Mouse (Mus musculus): Measurements from ENCODE around the gene Mpped2. TPM values are rescaled to one million over a fixed set of nuclear protein-coding genes. Genes with fewer than 3 reads are reported as not detected.

The Mpped2 gene
- total RNA-seq, 1 experiment = 3.3 TPM

- TF ChIP-seq HCFC1 (IDR thresholded peaks at IDR 0.05; ENCODE audit: borderline replicate concordance, insufficient read depth, low read length) (no peak), CHD2 (IDR thresholded peaks at IDR 0.05; ENCODE audit: low read depth, low read length) (no peak), ZC3H11A (IDR thresholded peaks at IDR 0.05; ENCODE audit: borderline replicate concordance, low read depth, low read length) (no peak), ZNF384 (IDR thresholded peaks at IDR 0.05; ENCODE audit: low read depth, low read length) (no peak), MAFK (IDR thresholded peaks at IDR 0.05; ENCODE audit: insufficient read depth, low read depth, low read length) (no peak)
- DNase-seq (ENCODE audit: low read depth, low spot score) = no peak
- Histone ChIP-seq H3K9ac (ENCODE audit: insufficient read depth, low read depth, low read length, poor library complexity, severe bottlenecking) (no peak overlapping the region), H3K4me3 (ENCODE audit: insufficient read depth in 1 of 2, low read depth in 1 of 2, low read length in 2 of 2, poor library complexity in 1 of 2, severe bottlenecking in 1 of 2) (no peak overlapping the region), H3K27ac (ENCODE audit: insufficient read depth, low read depth, low read length, poor library complexity, severe bottlenecking) (no peak overlapping the region), H3K9me3 (ENCODE audit: control insufficient read depth, insufficient read depth, low read depth, low read length) (no peaks in the 10 kb centered on the region), H3K36me3 (ENCODE audit: control insufficient read depth, insufficient read depth, low read length, poor library complexity, severe bottlenecking) (no peaks in the 10 kb centered on the region), H3K4me1 (ENCODE audit: control insufficient read depth in 2 of 2, insufficient read depth in 2 of 2, low read length in 2 of 2, poor library complexity in 1 of 2) (peaks cover 0 to 2% of the 10 kb centered on the region in 2 experiments; a peak in 2 of 4 replicates)
- in situ Hi-C loops (cut with MboI; ENCODE audit: low sequenced_read_pairs in 2 of 2, unreplicated experiment in 2 of 2) = no loop called here
These were observed 152.0 kb downstream of the Mpped2 start for GRCm38 (mm10) chr2:106844766-106845678.

- Histone ChIP-seq H3K36me3 (ENCODE audit: control insufficient read depth, insufficient read depth, low read length, poor library complexity, severe bottlenecking) (no peaks in the 10 kb centered on the region), H3K4me3 (ENCODE audit: insufficient read depth in 1 of 2, low read depth in 1 of 2, low read length in 2 of 2, poor library complexity in 1 of 2, severe bottlenecking in 1 of 2) (no peak overlapping the region), H3K4me1 (ENCODE audit: control insufficient read depth in 2 of 2, insufficient read depth in 2 of 2, low read length in 2 of 2, poor library complexity in 1 of 2) (no peaks in the 10 kb centered on the region; a peak in 2 of 4 replicates), H3K9me3 (ENCODE audit: control insufficient read depth, insufficient read depth, low read depth, low read length) (no peaks in the 10 kb centered on the region), H3K27ac (ENCODE audit: insufficient read depth, low read depth, low read length, poor library complexity, severe bottlenecking) (no peak overlapping the region), H3K9ac (ENCODE audit: insufficient read depth, low read depth, low read length, poor library complexity, severe bottlenecking) (no peak overlapping the region)
- in situ Hi-C loops (cut with MboI; ENCODE audit: low sequenced_read_pairs in 2 of 2, unreplicated experiment in 2 of 2) = no loop called here
- DNase-seq (ENCODE audit: low read depth, low spot score) = no peak
- TF ChIP-seq MAFK (IDR thresholded peaks at IDR 0.05; ENCODE audit: insufficient read depth, low read depth, low read length) (no peak), HCFC1 (IDR thresholded peaks at IDR 0.05; ENCODE audit: borderline replicate concordance, insufficient read depth, low read length) (no peak), ZC3H11A (IDR thresholded peaks at IDR 0.05; ENCODE audit: borderline replicate concordance, low read depth, low read length) (no peak), CHD2 (IDR thresholded peaks at IDR 0.05; ENCODE audit: low read depth, low read length) (no peak), ZNF384 (IDR thresholded peaks at IDR 0.05; ENCODE audit: low read depth, low read length) (no peak)
These were observed 153.4 kb downstream of the Mpped2 start for GRCm38 (mm10) chr2:106846511-106846910.

GRCm38 (mm10) chr2:106849389-106849788, 156.3 kb downstream of the Mpped2 start:
- Histone ChIP-seq H3K9ac (ENCODE audit: insufficient read depth, low read depth, low read length, poor library complexity, severe bottlenecking) (no peak overlapping the region), H3K36me3 (ENCODE audit: control insufficient read depth, insufficient read depth, low read length, poor library complexity, severe bottlenecking) (no peaks in the 10 kb centered on the region), H3K27ac (ENCODE audit: insufficient read depth, low read depth, low read length, poor library complexity, severe bottlenecking) (no peak overlapping the region), H3K4me1 (ENCODE audit: control insufficient read depth in 2 of 2, insufficient read depth in 2 of 2, low read length in 2 of 2, poor library complexity in 1 of 2) (no peaks in the 10 kb centered on the region; a peak in 2 of 4 replicates), H3K9me3 (ENCODE audit: control insufficient read depth, insufficient read depth, low read depth, low read length) (no peaks in the 10 kb centered on the region), H3K4me3 (ENCODE audit: insufficient read depth in 1 of 2, low read depth in 1 of 2, low read length in 2 of 2, poor library complexity in 1 of 2, severe bottlenecking in 1 of 2) (no peak overlapping the region)
- TF ChIP-seq HCFC1 (IDR thresholded peaks at IDR 0.05; ENCODE audit: borderline replicate concordance, insufficient read depth, low read length) (no peak), ZNF384 (IDR thresholded peaks at IDR 0.05; ENCODE audit: low read depth, low read length) (no peak), CHD2 (IDR thresholded peaks at IDR 0.05; ENCODE audit: low read depth, low read length) (no peak), ZC3H11A (IDR thresholded peaks at IDR 0.05; ENCODE audit: borderline replicate concordance, low read depth, low read length) (no peak), MAFK (IDR thresholded peaks at IDR 0.05; ENCODE audit: insufficient read depth, low read depth, low read length) (no peak)
- DNase-seq (ENCODE audit: low read depth, low spot score) = no peak
- in situ Hi-C loops (cut with MboI; ENCODE audit: low sequenced_read_pairs in 2 of 2, unreplicated experiment in 2 of 2) = no loop called here

GRCm38 (mm10) chr2:106851515-106851914, 158.4 kb downstream of the Mpped2 start:
- Histone ChIP-seq H3K9ac (ENCODE audit: insufficient read depth, low read depth, low read length, poor library complexity, severe bottlenecking) (no peak overlapping the region), H3K27ac (ENCODE audit: insufficient read depth, low read depth, low read length, poor library complexity, severe bottlenecking) (no peak overlapping the region), H3K4me3 (ENCODE audit: insufficient read depth in 1 of 2, low read depth in 1 of 2, low read length in 2 of 2, poor library complexity in 1 of 2, severe bottlenecking in 1 of 2) (no peak overlapping the region), H3K9me3 (ENCODE audit: control insufficient read depth, insufficient read depth, low read depth, low read length) (no peaks in the 10 kb centered on the region), H3K36me3 (ENCODE audit: control insufficient read depth, insufficient read depth, low read length, poor library complexity, severe bottlenecking) (no peaks in the 10 kb centered on the region), H3K4me1 (ENCODE audit: control insufficient read depth in 2 of 2, insufficient read depth in 2 of 2, low read length in 2 of 2, poor library complexity in 1 of 2) (peaks cover 2 to 8% of the 10 kb centered on the region in 2 experiments; a peak in 2 of 4 replicates)
- in situ Hi-C loops (cut with MboI; ENCODE audit: low sequenced_read_pairs in 2 of 2, unreplicated experiment in 2 of 2) = no loop called here
- DNase-seq (ENCODE audit: low read depth, low spot score) = no peak
- TF ChIP-seq HCFC1 (IDR thresholded peaks at IDR 0.05; ENCODE audit: borderline replicate concordance, insufficient read depth, low read length) = no peak
- TF ChIP-seq MAFK (IDR thresholded peaks at IDR 0.05; ENCODE audit: insufficient read depth, low read depth, low read length) = no peak
- TF ChIP-seq CHD2 (IDR thresholded peaks at IDR 0.05; ENCODE audit: low read depth, low read length) = no peak
- TF ChIP-seq ZNF384 (IDR thresholded peaks at IDR 0.05; ENCODE audit: low read depth, low read length) = no peak
- TF ChIP-seq ZC3H11A (IDR thresholded peaks at IDR 0.05; ENCODE audit: borderline replicate concordance, low read depth, low read length) = no peak

Measured in ES-E14 (cell line).